Mouse (Mus musculus) stomach, embryonic 14.5 days (tissue): ENCODE measurements around the gene Fstl1. TPM values are rescaled to one million over a fixed set of nuclear protein-coding genes. Genes with fewer than 3 reads are reported as not detected.

Experiments used
- ATAC-seq: fragments of 200-750 bp; cut with Nextera tagmentation; 2 replicates; pipeline ENCODE4 v1.8.0; 2017; ENCODE audit warnings: low read depth, moderate TSS enrichment; ENCODE audit not compliant: insufficient number of reproducible peaks, insufficient read depth, low FRiP score
- H3K27ac ChIP-seq: fragments of 300-500 bp; sonication (generic); 2 replicates; pipeline ENCODE4 v1.5.1; 2014; ENCODE audit warnings: mild to moderate bottlenecking, low read length, moderate library complexity, mixed read lengths
- H3K27me3 ChIP-seq: fragments of 300-500 bp; sonication (generic); 2 replicates; pipeline ENCODE4 v1.6.1; 2014; ENCODE audit warnings: low read length, control low read depth, mixed read lengths; ENCODE audit not compliant: control insufficient read depth, insufficient read depth
- H3K36me3 ChIP-seq: fragments of 300-500 bp; sonication (generic); 2 replicates; pipeline ENCODE4 v1.6.1; 2014; ENCODE audit warnings: mild to moderate bottlenecking, control low read depth, low read length, moderate library complexity, mixed read lengths; ENCODE audit not compliant: control insufficient read depth, insufficient read depth
- H3K4me1 ChIP-seq: fragments of 300-500 bp; sonication (generic); 2 replicates; pipeline ENCODE4 v1.6.1; 2014; ENCODE audit warnings: low read length, control low read depth, mixed read lengths; ENCODE audit not compliant: control insufficient read depth, insufficient read depth
- H3K4me2 ChIP-seq: fragments of 300-500 bp; sonication (generic); replicated peaks from 2 replicates; pipeline ENCODE4 v1.6.1; 2014; ENCODE audit warnings: low read depth, low read length, control low read depth
- H3K4me3 ChIP-seq: fragments of 300-500 bp; sonication (generic); 2 replicates; pipeline ENCODE4 v1.5.1; 2014; ENCODE audit warnings: low read depth, low read length, control low read depth
- H3K9ac ChIP-seq: fragments of 300-500 bp; sonication (generic); replicated peaks from 2 replicates; pipeline ENCODE4 v1.6.1; 2014; ENCODE audit warnings: low read depth, mild to moderate bottlenecking, control low read depth, low read length, moderate library complexity, mixed read lengths
- H3K9me3 ChIP-seq: fragments of 300-500 bp; sonication (generic); 2 replicates; pipeline ENCODE4 v1.6.1; 2016; ENCODE audit warnings: low read depth, low read length, control low read depth; ENCODE audit not compliant: control insufficient read depth
- WGBS: fragments of 180-500 bp; shearing (Covaris S2); extraction: QIAGEN DNeasy Blood & Tissue Kit; methylation state at CpG from one replicate; pipeline ENCODE4 v1.1.7; 2014; 5-methylcytosine and 5-hydroxymethylcytosine counted together
- polyA plus RNA-seq: library from polyadenylated mRNA; unstranded; fragments of >200 nt; fragmentation: Nextera tagmentation; extraction: Ambion mirVana; gene quantifications from 2 replicates; pipeline ENCODE4 v1.2.1, GENCODE M21; 2014

Fstl1 gene
- polyA plus RNA-seq, 1 experiment from 2014 or later: 519 TPM

DNA sequence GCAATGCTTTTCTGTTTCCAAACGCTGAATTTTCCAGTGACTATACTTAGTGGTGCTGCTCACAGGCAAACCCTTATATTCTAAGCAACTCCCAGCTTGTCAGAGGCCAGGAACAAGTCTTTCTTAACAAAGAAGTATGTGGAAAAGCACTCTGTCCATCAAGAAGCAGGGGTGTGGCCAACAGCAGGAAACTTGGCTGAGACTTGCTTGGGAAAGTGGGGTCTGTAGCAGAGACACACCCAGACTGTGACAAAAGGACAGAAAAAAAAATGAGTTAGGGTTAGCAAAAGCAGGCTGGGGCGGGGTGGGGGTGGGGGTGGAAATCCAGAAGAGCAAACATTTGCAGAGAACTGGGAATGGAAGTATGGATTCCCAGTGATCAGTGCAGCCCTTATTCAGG lies 23.8 kb upstream of the Fstl1 start:
- 23% methylated on average over 2 of the region's 2 CpGs for WGBS
- H3K9ac ChIP-seq: no peak overlapping the region
- peak; percentile 76 for ATAC-seq
- H3K9me3 ChIP-seq: no peaks in the 10 kb centered on the region
- peak overlapping the region; percentile 75; the same call in 1 of the 2 replicates for H3K27ac ChIP-seq
- H3K27me3 ChIP-seq: no peaks in the 10 kb centered on the region
- H3K36me3 ChIP-seq: no peaks in the 10 kb centered on the region
- 0 out of 2 replicates have a peak, but pooled peaks cover 3% of the 10 kb centered on the region for H3K4me1 ChIP-seq
- no peak overlapping the region for H3K4me2 ChIP-seq
- no peak overlapping the region for H3K4me3 ChIP-seq

DNA sequence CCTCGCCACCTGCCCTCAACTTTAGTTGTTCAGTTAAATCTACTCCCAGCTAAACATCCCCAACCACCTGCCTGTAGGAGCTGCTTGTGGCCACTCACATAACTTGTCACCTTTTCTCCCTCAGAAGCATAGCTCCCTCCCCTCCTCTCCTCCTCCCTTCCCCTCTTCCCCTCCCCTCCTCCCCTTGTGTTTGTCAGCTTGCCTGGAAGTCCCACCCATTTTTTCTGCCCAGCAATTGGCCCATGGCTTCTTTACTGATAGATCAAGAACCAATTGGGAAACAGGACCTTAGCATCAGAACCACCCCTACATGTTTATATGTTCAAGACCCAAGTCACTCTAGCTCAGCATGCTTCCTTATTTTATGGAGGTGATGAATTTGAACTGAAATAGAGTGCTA lies 22.9 kb upstream of the Fstl1 start:
- Histone ChIP-seq H3K9ac (no peak overlapping the region), H3K4me2 (no peak overlapping the region), H3K4me1 (0 out of 2 replicates have a peak, but pooled peaks cover 3% of the 10 kb centered on the region), H3K27ac (peak overlapping the region; percentile 75), H3K4me3 (no peak overlapping the region), H3K27me3 (no peaks in the 10 kb centered on the region), H3K36me3 (no peaks in the 10 kb centered on the region), H3K9me3 (no peaks in the 10 kb centered on the region)
- ATAC-seq: peak; percentile 56; the same call in 1 of the 2 replicates
- WGBS: 72% methylated on average over 1 of the region's 1 CpGs

DNA sequence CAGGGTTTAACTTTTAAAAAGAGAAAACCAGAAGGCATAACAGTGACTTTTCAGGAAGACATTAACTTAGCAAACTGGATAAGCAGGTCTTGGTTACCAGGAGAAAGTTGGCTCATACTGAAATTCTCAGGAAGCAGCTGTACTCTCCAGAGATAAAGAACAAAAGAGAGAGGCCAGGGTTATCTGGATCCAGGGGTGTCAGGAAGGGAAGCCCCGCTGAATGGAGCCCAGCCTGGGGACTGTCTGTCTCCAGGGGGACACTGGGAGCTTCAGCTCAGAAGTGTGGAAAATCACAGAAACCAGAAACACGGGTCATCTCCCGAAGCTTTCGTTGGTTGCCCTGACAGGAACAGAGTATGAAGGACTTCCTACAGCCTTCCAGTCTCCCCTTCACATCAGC lies 22.2 kb upstream of the Fstl1 start:
- Histone ChIP-seq H3K4me3 (no peak overlapping the region), H3K9ac (no peak overlapping the region), H3K36me3 (no peaks in the 10 kb centered on the region), H3K4me1 (0 out of 2 replicates have a peak, but pooled peaks cover 3% of the 10 kb centered on the region), H3K4me2 (no peak overlapping the region), H3K27me3 (no peaks in the 10 kb centered on the region), H3K9me3 (no peaks in the 10 kb centered on the region), H3K27ac (peak overlapping the region; percentile 66; the same call in 1 of the 2 replicates)
- WGBS: 45% methylated on average over 4 of the region's 4 CpGs
- ATAC-seq: no peak

DNA sequence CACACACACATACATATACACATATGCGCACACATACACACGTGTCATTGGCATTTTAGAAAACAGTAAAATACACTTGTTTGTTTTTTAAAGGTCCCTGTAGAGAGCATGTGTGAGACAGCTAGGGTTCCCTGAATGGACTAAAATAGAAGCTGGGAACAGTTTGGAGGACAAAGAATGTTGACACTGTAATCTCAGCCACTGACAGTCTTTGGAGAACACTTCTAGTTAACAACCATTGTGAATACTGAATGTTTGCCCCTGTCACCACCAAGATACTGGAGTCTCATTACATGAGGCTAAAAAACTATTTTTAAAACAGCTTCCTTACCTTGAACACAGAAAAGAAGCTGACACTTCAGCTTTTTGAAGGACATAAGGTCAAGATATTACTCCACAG lies 19.4 kb upstream of the Fstl1 start:
- no peaks in the 10 kb centered on the region for H3K9me3 ChIP-seq
- H3K4me2 ChIP-seq: no peak overlapping the region
- no peaks in the 10 kb centered on the region for H3K27me3 ChIP-seq
- no peak overlapping the region for H3K4me3 ChIP-seq
- ATAC-seq: no peak
- no peak overlapping the region for H3K27ac ChIP-seq
- H3K4me1 ChIP-seq: 0 out of 2 replicates have a peak, but pooled peaks cover 2% of the 10 kb centered on the region
- no peak overlapping the region for H3K9ac ChIP-seq
- WGBS: 89% methylated on average over 2 of the region's 2 CpGs
- no peaks in the 10 kb centered on the region for H3K36me3 ChIP-seq

DNA sequence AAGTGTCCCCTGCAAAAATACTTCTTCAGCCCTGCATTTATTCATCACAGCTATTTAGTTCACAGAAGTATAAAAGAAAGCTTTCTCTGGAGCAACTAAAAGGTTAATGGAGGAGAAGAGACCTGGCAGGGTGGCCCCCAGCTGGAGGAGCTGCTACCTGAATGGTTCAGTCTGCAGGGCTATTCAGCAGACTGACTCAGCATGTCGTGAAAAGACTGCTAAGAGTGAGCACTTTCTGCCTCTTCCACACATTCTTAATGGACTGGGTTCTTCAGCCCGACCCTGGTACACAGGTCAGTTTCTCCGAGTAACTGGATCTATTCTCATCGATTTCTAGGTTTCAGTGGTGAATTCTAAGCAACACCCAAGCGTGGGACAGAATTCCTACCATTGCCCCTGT lies 12.9 kb upstream of the Fstl1 start:
- Histone ChIP-seq H3K27ac (no peak overlapping the region), H3K36me3 (no peaks in the 10 kb centered on the region), H3K4me1 (no peaks in the 10 kb centered on the region), H3K9ac (no peak overlapping the region), H3K27me3 (no peaks in the 10 kb centered on the region), H3K4me2 (no peak overlapping the region), H3K4me3 (no peak overlapping the region), H3K9me3 (no peaks in the 10 kb centered on the region)
- 42% methylated on average over 5 of the region's 5 CpGs for WGBS
- no peak for ATAC-seq

DNA sequence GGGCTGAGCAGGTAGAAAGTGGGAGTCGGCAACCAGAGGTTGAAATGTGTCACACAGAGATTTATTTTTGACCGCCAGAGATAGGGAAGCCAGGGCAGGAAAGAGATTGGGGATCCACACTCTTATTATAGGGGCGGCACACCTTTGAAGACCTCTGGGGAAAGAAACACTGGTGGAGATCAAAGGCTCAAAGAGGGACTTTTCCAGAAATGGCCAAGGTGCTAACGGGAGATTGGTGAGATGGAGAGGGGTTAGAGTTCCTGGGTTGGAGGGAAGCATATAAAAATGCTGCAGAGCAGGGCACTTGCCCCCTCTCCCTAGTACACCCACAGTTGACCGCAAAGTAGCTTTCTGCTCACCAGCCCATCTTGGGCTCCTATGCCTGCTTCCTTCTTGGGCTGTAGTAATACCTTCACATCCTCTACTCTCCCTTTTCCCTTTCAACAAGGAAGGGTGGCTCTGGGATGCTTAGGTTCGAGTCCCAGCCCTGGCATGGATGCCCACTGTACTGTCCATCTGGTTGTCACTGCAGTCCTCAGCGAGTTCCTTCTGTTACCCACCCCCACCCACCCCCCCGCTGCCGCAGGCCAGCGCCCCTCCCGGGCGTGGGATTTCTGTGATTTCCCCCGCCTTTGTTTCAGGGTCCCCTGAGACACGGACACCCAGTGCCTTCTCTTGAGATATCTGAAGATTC lies 360 bp upstream of the Fstl1 start:
- H3K9me3 ChIP-seq: no peaks in the 10 kb centered on the region
- H3K36me3 ChIP-seq: no peaks in the 10 kb centered on the region
- whole genome bisulfite sequencing: 29% methylated on average over 14 of the region's 14 CpGs
- H3K4me1 ChIP-seq: peaks cover 16% of the 10 kb centered on the region
- H3K4me2 ChIP-seq: peak overlapping the region; percentile 37
- peak; percentile 30 for ATAC-seq
- H3K27ac ChIP-seq: peak overlapping the region; percentile 93; the same call in 1 of the 2 replicates
- no peaks in the 10 kb centered on the region for H3K27me3 ChIP-seq
- H3K4me3 ChIP-seq: peak overlapping the region; percentile 92
- peak overlapping the region; percentile 93 for H3K9ac ChIP-seq

DNA sequence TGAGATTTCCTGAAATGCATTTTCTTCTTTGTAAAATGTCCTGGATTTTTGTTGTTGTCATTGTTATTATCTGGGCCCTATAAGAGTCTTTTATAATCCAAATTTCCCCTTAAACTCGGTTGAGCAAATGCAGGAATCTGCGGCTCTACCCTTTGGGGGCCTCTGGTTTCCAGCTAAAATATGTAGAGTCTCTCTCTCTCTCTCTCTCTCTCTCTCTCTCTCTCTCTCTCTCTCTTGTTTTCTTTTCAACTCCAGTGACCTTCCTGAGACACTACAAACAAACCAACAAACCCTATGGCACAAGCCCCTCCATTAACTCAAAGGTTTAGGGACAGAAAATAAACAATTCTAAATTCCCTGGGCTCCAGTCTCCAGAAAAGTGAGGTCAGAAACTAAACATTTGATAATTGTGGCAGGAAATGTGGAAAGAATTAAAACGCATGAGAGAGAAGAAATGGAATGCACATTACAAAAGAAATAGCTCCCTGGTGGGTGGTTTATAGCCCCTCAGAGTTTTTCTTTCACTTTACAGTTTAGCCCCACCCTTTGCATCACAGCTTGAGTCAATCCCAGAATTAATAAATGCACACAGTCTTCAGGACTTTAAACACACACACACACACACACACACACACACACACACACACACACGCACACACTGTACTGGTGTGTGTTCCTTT lies 1.3 kb downstream of the Fstl1 start:
- no peaks in the 10 kb centered on the region for H3K9me3 ChIP-seq
- 0 out of 2 replicates have a peak, but pooled peaks cover 3% of the 10 kb centered on the region for H3K36me3 ChIP-seq
- WGBS: 4% methylated on average over 4 of the region's 4 CpGs
- no peak for ATAC-seq
- peak overlapping the region; percentile 93 for H3K9ac ChIP-seq
- H3K27me3 ChIP-seq: no peaks in the 10 kb centered on the region
- H3K4me3 ChIP-seq: peak overlapping the region; percentile 92
- H3K4me1 ChIP-seq: peaks cover 16% of the 10 kb centered on the region
- peak overlapping the region; percentile 37 for H3K4me2 ChIP-seq
- peak overlapping the region; percentile 93 for H3K27ac ChIP-seq

DNA sequence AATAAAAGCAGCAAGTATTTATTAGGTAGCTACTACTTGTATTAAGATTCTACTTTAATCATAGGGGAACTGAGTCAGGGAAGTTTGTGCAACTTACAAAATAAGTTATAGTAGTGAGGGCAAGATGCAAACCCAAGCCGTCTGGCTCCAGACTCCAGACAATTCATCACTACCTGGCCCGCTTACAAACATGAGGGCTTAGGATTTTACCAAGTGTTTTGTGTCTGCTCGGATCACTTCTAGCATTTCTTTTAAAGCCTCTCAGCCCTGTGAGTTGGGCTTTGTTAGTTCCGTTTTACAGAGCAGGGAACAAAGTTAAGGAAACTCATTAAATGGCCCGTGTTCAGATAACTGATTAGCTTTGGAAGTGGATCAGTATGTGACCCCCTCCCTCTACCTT lies 1.9 kb downstream of the Fstl1 start:
- H3K27ac ChIP-seq: peak overlapping the region; percentile 93; the same call in 1 of the 2 replicates
- WGBS: 25% methylated on average over 5 of the region's 5 CpGs
- no peak for ATAC-seq

More for the DNA sequence above, 1.9 kb downstream of the Fstl1 start:
- Histone ChIP-seq H3K9me3 (no peaks in the 10 kb centered on the region), H3K9ac (peak overlapping the region; percentile 93; the same call in 1 of the 2 replicates), H3K4me2 (peak overlapping the region; percentile 37), H3K4me3 (peak overlapping the region; percentile 92), H3K27me3 (no peaks in the 10 kb centered on the region), H3K36me3 (0 out of 2 replicates have a peak, but pooled peaks cover 3% of the 10 kb centered on the region), H3K4me1 (peaks cover 16% of the 10 kb centered on the region)
